Mouse (Mus musculus) CH12.LX (cell line): Measurements from ENCODE around the gene Gm10563. TPM values are rescaled to one million over a fixed set of nuclear protein-coding genes. Genes with fewer than 3 reads are reported as not detected.
A peak's percentile ranks its signal among the peaks of the same experiment; 100 is the strongest.

Source experiments
- DNase-seq: peaks from one replicate; pipeline ENCODE4 v3.0.0-alpha.2; 2013; ENCODE audit errors: extremely low read depth
- H3K27ac ChIP-seq: 2 replicates; pipeline ENCODE4 v1.5.1; 2012; ENCODE audit warnings: low read depth, mild to moderate bottlenecking, control low read depth, moderate library complexity; ENCODE audit not compliant: insufficient read depth
- H3K27me3 ChIP-seq: replicated peaks from 2 replicates; pipeline ENCODE3; 2012; ENCODE audit warnings: inconsistent platforms
- H3K36me3 ChIP-seq, 2 experiments: replicated peaks in 1 of 2; 2 replicates each; pipeline versions ENCODE3 to v1.6.1; 2012; ENCODE audit warnings: inconsistent platforms in 1 of 2, low read length in 1 of 2, mild to moderate bottlenecking in 1 of 2, mixed read lengths in 1 of 2, moderate library complexity in 1 of 2; ENCODE audit not compliant: control insufficient read depth in 1 of 2, insufficient read depth in 1 of 2
- H3K4me1 ChIP-seq, 2 experiments: 2 replicates each; pipeline ENCODE4 v1.6.1; 2012; ENCODE audit warnings: inconsistent platforms in 1 of 2, moderate library complexity in 1 of 2; ENCODE audit not compliant: insufficient read depth in 2 of 2, control insufficient read depth in 1 of 2
- H3K4me2 ChIP-seq: 2 replicates; pipeline ENCODE4 v1.6.1; 2012; ENCODE audit warnings: low read depth, mild to moderate bottlenecking, control low read depth; ENCODE audit not compliant: poor library complexity, insufficient read depth, severe bottlenecking
- H3K4me3 ChIP-seq, 3 experiments: fragments of 150-350 bp in 1 of 3; sonication (generic) in 1 of 3; replicated peaks in 1 of 3; 2 replicates each; pipeline versions ENCODE3 to v1.5.1; 2011 to 2012; ENCODE audit warnings: low read depth in 2 of 3, low read length in 2 of 3, mild to moderate bottlenecking in 2 of 3, moderate library complexity in 2 of 3, control low read depth in 1 of 3, improper control_type of control experiment in 1 of 3, inconsistent platforms in 1 of 3, mixed read lengths in 1 of 3; ENCODE audit not compliant: poor library complexity in 1 of 3
- H3K79me2 ChIP-seq: replicated peaks from 2 replicates; pipeline ENCODE4 v1.6.1; 2012; ENCODE audit warnings: mild to moderate bottlenecking, moderate library complexity; ENCODE audit not compliant: control insufficient read depth, poor library complexity, insufficient read depth, severe bottlenecking; ENCODE audit errors: extremely low read depth
- H3K9ac ChIP-seq: 2 replicates; pipeline ENCODE4 v1.6.1; 2012; ENCODE audit warnings: low read depth, mild to moderate bottlenecking, control low read depth, moderate library complexity; ENCODE audit not compliant: insufficient read depth
- H3K9me3 ChIP-seq: replicated peaks from 2 replicates; pipeline ENCODE3; 2012; ENCODE audit warnings: low read length, inconsistent platforms, mixed read lengths
- CTCF ChIP-seq, 2 experiments: IDR thresholded peaks in 1 of 2; conservative IDR thresholded peaks in 1 of 2; 2 replicates each; pipeline ENCODE4 v1.5.1; 2011 to 2012; ENCODE audit warnings: low read depth in 2 of 2, low read length in 2 of 2, improper control_type of control experiment in 1 of 2, inconsistent platforms in 1 of 2, mild to moderate bottlenecking in 1 of 2, moderate library complexity in 1 of 2
- ELF1 ChIP-seq: IDR thresholded peaks from 2 replicates; pipeline ENCODE4 v1.6.1; 2014; ENCODE audit warnings: low read depth, mild to moderate bottlenecking, inconsistent platforms, low read length, improper control_type of control experiment
- GABPA ChIP-seq: IDR thresholded peaks from 2 replicates; pipeline ENCODE4 v1.6.1; 2012; ENCODE audit warnings: low read depth, low read length, improper control_type of control experiment, inconsistent platforms; ENCODE audit not compliant: insufficient replicate concordance
- HCFC1 ChIP-seq: IDR thresholded peaks from 2 replicates; pipeline ENCODE4 v1.6.1; 2012; ENCODE audit warnings: low read depth, mild to moderate bottlenecking, inconsistent platforms, low read length, improper control_type of control experiment
- IRF4 ChIP-seq: IDR thresholded peaks from 2 replicates; pipeline ENCODE4 v1.6.1; 2014; ENCODE audit warnings: low read depth, mild to moderate bottlenecking, inconsistent platforms, low read length, improper control_type of control experiment
- JUN ChIP-seq: IDR thresholded peaks from 2 replicates; pipeline ENCODE4 v1.6.1; 2011; ENCODE audit warnings: low read depth, mild to moderate bottlenecking, low read length, improper control_type of control experiment, moderate library complexity; ENCODE audit not compliant: insufficient read depth
- MAX ChIP-seq: IDR thresholded peaks from 2 replicates; pipeline ENCODE4 v1.6.1; 2011; ENCODE audit warnings: low read length, improper control_type of control experiment
- MEF2A ChIP-seq: IDR thresholded peaks from 2 replicates; pipeline ENCODE4 v1.6.1; 2014; ENCODE audit warnings: low read depth, mild to moderate bottlenecking, inconsistent platforms, low read length, improper control_type of control experiment, borderline replicate concordance
- MYC ChIP-seq: IDR thresholded peaks from 2 replicates; pipeline ENCODE4 v1.6.1; 2011; ENCODE audit warnings: low read depth, mild to moderate bottlenecking, improper control_type of control experiment, low read length
- NRF1 ChIP-seq: IDR thresholded peaks from 2 replicates; pipeline ENCODE4 v1.6.1; 2014; ENCODE audit warnings: low read depth, mild to moderate bottlenecking, inconsistent platforms, low read length, improper control_type of control experiment, moderate library complexity
- RAD21 ChIP-seq: IDR thresholded peaks from 2 replicates; pipeline ENCODE4 v1.6.1; 2011; ENCODE audit warnings: low read depth, mild to moderate bottlenecking, low read length, improper control_type of control experiment, moderate library complexity
- RCOR1 ChIP-seq: conservative IDR thresholded peaks from 2 replicates; pipeline ENCODE4 v1.6.1; 2012; ENCODE audit warnings: low read depth, mild to moderate bottlenecking, inconsistent platforms, low read length, improper control_type of control experiment
- SMC3 ChIP-seq: IDR thresholded peaks from 2 replicates; pipeline ENCODE4 v1.6.1; 2011; ENCODE audit warnings: low read depth, low read length, improper control_type of control experiment
- ZKSCAN1 ChIP-seq: IDR thresholded peaks from 2 replicates; pipeline ENCODE4 v1.6.1; 2012; ENCODE audit warnings: low read depth, inconsistent platforms, low read length, improper control_type of control experiment, borderline replicate concordance
- ZMIZ1 ChIP-seq: IDR thresholded peaks from 2 replicates; pipeline ENCODE4 v1.6.1; 2012; ENCODE audit warnings: low read depth, mild to moderate bottlenecking, inconsistent platforms, low read length, improper control_type of control experiment
- dilution Hi-C: fragments of 300-500 bp; cut with MboI; formaldehyde crosslinking; loops from 2 replicates; pipeline ENCODE4 v1.14.3; 2020; ENCODE audit warnings: low sequenced_read_pairs; ENCODE audit not compliant: extremely low pct_unique_long_range_greater_than_20kb, extremely low pct_ligation_motif_present
- in situ Hi-C: fragments of 300-500 bp; cut with MboI; formaldehyde crosslinking; loops from 3 replicates; pipeline ENCODE4 v1.14.3; 2019; ENCODE audit warnings: low sequenced_read_pairs, low pct_ligation_motif_present, low pct_unique_long_range_greater_than_20kb, mixed read lengths
- polyA plus RNA-seq: library from polyadenylated mRNA; unstranded; fragments of >175 nt; gene quantifications from 2 replicates; pipeline ENCODE4 v1.2.1, GENCODE M21; 2012; ENCODE audit warnings: low read depth; ENCODE audit not compliant: insufficient read length
- total RNA-seq, 2 experiments: library from RNA; depleted of rRNA; stranded (reverse); fragments of 300-350 nt in 1 of 2; fragments of >200 nt in 1 of 2; gene quantifications; 2 replicates each; pipeline ENCODE4 v1.2.3; 2012 to 2014

Gene Gm10563
- total and polyA plus RNA-seq, 3 experiments: not detected

GRCm38 (mm10) chr4:155582279-155582905 is 62.8 kb downstream of the Gm10563 start:
- TF ChIP-seq MAX: no peak
- no peak for TF ChIP-seq IRF4
- TF ChIP-seq MEF2A: no peak
- no peak for TF ChIP-seq JUN
- TF ChIP-seq NRF1: no peak
- TF ChIP-seq ELF1: no peak
- no peak for TF ChIP-seq MYC
- no peak for TF ChIP-seq ZMIZ1
- DNase-seq: no peak
- Histone ChIP-seq H3K36me3 (peaks cover 81 to 94% of the 10 kb centered on the region in 2 experiments), H3K4me2 (no peak overlapping the region), H3K4me3 (no peak overlapping the region), H3K9me3 (no peaks in the 10 kb centered on the region), H3K27ac (no peak overlapping the region), H3K27me3 (no peaks in the 10 kb centered on the region), H3K4me1 (peaks cover 0 to 7% of the 10 kb centered on the region in 2 experiments; a peak in 2 of 4 replicates), H3K79me2 (no peaks in the 10 kb centered on the region), H3K9ac (no peak overlapping the region)
- dilution Hi-C loops: no loop called here
- in situ Hi-C loops: no loop called here

GRCm38 (mm10) chr4:155580420-155580819 is 64.8 kb downstream of the Gm10563 start:
- Histone ChIP-seq H3K9me3 (no peaks in the 10 kb centered on the region), H3K4me2 (no peak overlapping the region), H3K36me3 (peaks cover 71 to 92% of the 10 kb centered on the region in 2 experiments), H3K4me3 (no peak overlapping the region), H3K79me2 (0 out of 2 replicates have a peak, but pooled peaks cover 3% of the 10 kb centered on the region), H3K27ac (no peak overlapping the region), H3K27me3 (no peaks in the 10 kb centered on the region), H3K9ac (no peak overlapping the region), H3K4me1 (peaks cover 0 to 7% of the 10 kb centered on the region in 2 experiments; a peak in 2 of 4 replicates)
- TF ChIP-seq ZKSCAN1 (no peak), RCOR1 (no peak), RAD21 (peak; percentile 34), NRF1 (no peak), CTCF (conservative IDR thresholded peaks at IDR 0.05 in 1 of 2, IDR thresholded peaks at IDR 0.05 in 1 of 2; ENCODE audit: low read depth in 2 of 2, low read length in 2 of 2) (peak; percentile 68 to 70), GABPA (no peak), SMC3 (peak; percentile 74), MYC (no peak), JUN (no peak), HCFC1 (no peak), MAX (no peak)
- DNase-seq: peak; percentile 34
- in situ Hi-C loops: no loop called here
- dilution Hi-C loops: no loop called here
